Mouse (Mus musculus) kidney, embryonic 14.5 days (tissue): ENCODE results near the gene Irf1. TPM values are rescaled to one million over a fixed set of nuclear protein-coding genes. Genes with fewer than 3 reads are reported as not detected.

Experiments
- ATAC-seq: fragments of 200-750 bp; cut with Nextera tagmentation; 2 replicates; pipeline ENCODE4 v1.8.0; 2017; ENCODE audit warnings: moderate number of reproducible peaks, mild to moderate bottlenecking, moderate TSS enrichment, moderate library complexity; ENCODE audit not compliant: low FRiP score, low TSS enrichment
- H3K27ac ChIP-seq: fragments of 300-500 bp; sonication (generic); 2 replicates; pipeline ENCODE4 v1.5.1; 2014; ENCODE audit warnings: low read depth, mild to moderate bottlenecking, low read length, moderate library complexity, mixed read lengths
- H3K27me3 ChIP-seq: fragments of 300-500 bp; sonication (generic); 2 replicates; pipeline ENCODE4 v1.6.1; 2014; ENCODE audit warnings: mild to moderate bottlenecking, low read length; ENCODE audit not compliant: control insufficient read depth, insufficient read depth
- H3K36me3 ChIP-seq: fragments of 300-500 bp; sonication (generic); 2 replicates; pipeline ENCODE4 v1.6.1; 2014; ENCODE audit warnings: low read length, mixed read lengths; ENCODE audit not compliant: control insufficient read depth, insufficient read depth
- H3K4me1 ChIP-seq: fragments of 300-500 bp; sonication (generic); 2 replicates; pipeline ENCODE4 v1.6.1; 2014; ENCODE audit warnings: low read length, mixed read lengths; ENCODE audit not compliant: control insufficient read depth, insufficient read depth
- H3K4me2 ChIP-seq: fragments of 300-500 bp; sonication (generic); replicated peaks from 2 replicates; pipeline ENCODE4 v1.6.1; 2014; ENCODE audit warnings: low read depth, mild to moderate bottlenecking, low read length
- H3K4me3 ChIP-seq: fragments of 300-500 bp; sonication (generic); 2 replicates; pipeline ENCODE4 v1.5.1; 2014; ENCODE audit warnings: mild to moderate bottlenecking, low read length
- H3K9ac ChIP-seq: fragments of 300-500 bp; sonication (generic); 2 replicates; pipeline ENCODE4 v1.6.1; 2014; ENCODE audit warnings: low read depth, mild to moderate bottlenecking, low read length, moderate library complexity
- H3K9me3 ChIP-seq: fragments of 300-500 bp; sonication (generic); 2 replicates; pipeline ENCODE4 v1.6.1; 2016; ENCODE audit warnings: low read length; ENCODE audit not compliant: control insufficient read depth
- WGBS: fragments of 180-500 bp; shearing (Covaris S2); extraction: QIAGEN DNeasy Blood & Tissue Kit; methylation state at CpG from one replicate; pipeline ENCODE4 v1.1.7; 2014; 5-methylcytosine and 5-hydroxymethylcytosine counted together
- microRNA-seq: library from miRNA; unstranded; fragments of <30 nt; microRNA quantifications from one replicate; pipeline ENCODE4, GENCODE M21; 2016
- polyA plus RNA-seq: library from polyadenylated mRNA; unstranded; fragments of >200 nt; fragmentation: Nextera tagmentation; extraction: Ambion mirVana; gene quantifications from 2 replicates; pipeline ENCODE4 v1.2.1, GENCODE M21; 2014

The Irf1 gene
- polyA plus RNA-seq, 1 experiment from 2014 or later: 13.2 TPM

DNA sequence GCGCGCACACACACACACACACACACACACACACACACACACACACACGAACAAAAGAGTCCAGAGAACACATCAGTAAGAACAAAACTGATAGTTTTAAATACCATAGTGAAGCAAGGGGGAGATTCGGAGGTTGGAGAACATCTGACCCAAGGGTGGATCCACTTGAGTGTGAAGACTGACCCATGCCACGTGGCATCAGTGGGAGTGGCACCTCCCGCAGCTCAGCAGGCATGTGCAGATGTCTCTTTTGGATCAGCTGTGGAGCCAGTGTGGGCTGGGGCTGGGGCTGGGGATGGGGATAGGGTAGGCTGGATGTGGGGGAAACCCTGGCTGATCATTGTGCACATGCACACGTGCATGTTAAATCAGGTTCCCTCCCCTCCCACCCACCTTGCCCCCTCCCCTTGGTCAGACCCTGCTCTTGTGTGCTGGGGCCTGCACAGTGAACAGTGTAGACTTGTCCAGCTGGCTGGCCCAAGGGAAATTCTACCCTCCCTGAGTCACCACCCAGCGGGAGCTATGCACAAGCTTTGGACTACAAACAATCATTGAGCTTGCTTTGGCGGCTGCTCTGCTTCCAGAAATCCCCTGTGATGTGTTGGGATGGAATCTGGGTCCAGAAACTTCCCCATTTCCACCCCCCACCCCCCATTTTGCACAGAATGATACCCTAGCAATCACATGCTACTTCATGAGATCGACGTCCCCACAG, 51.6 kb downstream of the Irf1 start:
- Histone ChIP-seq H3K27ac (no peak overlapping the region), H3K27me3 (no peaks in the 10 kb centered on the region), H3K4me2 (no peak overlapping the region), H3K9ac (no peak overlapping the region), H3K4me1 (no peaks in the 10 kb centered on the region), H3K9me3 (no peaks in the 10 kb centered on the region), H3K36me3 (no peaks in the 10 kb centered on the region), H3K4me3 (no peak overlapping the region)
- WGBS: 76% methylated on average over 11 of the region's 11 CpGs
- ATAC-seq: no peak

DNA sequence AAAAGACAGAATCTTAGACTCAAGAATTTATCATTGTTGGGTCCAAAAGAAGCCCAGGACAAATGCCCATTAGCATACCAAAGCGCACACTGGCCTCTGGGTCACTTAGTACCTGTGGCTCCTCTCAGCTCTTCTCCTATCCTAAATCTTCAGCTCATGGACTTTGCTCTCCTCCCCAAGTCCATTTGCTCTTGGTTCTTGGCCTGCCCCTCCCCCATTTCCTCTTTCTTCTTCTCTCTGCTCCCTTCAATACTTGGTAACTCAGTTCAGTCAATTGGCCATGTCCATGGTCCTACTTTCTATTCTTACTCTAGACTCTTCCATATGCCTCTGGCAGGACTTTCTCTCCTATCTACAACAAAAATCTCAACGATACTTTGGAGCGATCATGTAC, 52.1 kb downstream of the Irf1 start:
- no peak for ATAC-seq
- Histone ChIP-seq H3K4me1 (no peaks in the 10 kb centered on the region), H3K36me3 (no peaks in the 10 kb centered on the region), H3K4me3 (no peak overlapping the region), H3K27ac (no peak overlapping the region), H3K9me3 (no peaks in the 10 kb centered on the region), H3K9ac (no peak overlapping the region), H3K4me2 (no peak overlapping the region), H3K27me3 (no peaks in the 10 kb centered on the region)
- 88% methylated on average over 3 of the region's 3 CpGs for WGBS

GRCm38 (mm10) chr11:53825409-53825808, 55.6 kb downstream of the Irf1 start:
- 80% methylated on average over 4 of the region's 4 CpGs for WGBS
- Histone ChIP-seq H3K4me2 (no peak overlapping the region), H3K9ac (no peak overlapping the region), H3K27ac (no peak overlapping the region), H3K36me3 (no peaks in the 10 kb centered on the region), H3K27me3 (no peaks in the 10 kb centered on the region), H3K9me3 (no peaks in the 10 kb centered on the region), H3K4me3 (no peak overlapping the region), H3K4me1 (no peaks in the 10 kb centered on the region)
- ATAC-seq: no peak

Small RNA genes lying within 50 kb of the gene (microRNA-seq; reads per million reads assigned to microRNA genes)
- not detected for gene Mir7671

Other genes starting within 250 kb of the Irf1 start
- gene Kif3a, start 202.6 kb upstream of the Irf1 start, polyA plus RNA-seq: 65.3 and 71.0 TPM in 2 replicates
- gene Il4, start 151.3 kb upstream of the Irf1 start, polyA plus RNA-seq: 1.3 and 1.5 TPM in 2 replicates
- gene Il13, start 135.3 kb upstream of the Irf1 start, polyA plus RNA-seq: not detected in 2 replicates
- gene Rad50, start 62.7 kb upstream of the Irf1 start, polyA plus RNA-seq: 18.3 and 26.4 TPM in 2 replicates
- gene Il5, start 49.2 kb upstream of the Irf1 start, polyA plus RNA-seq: not detected in 2 replicates
- gene Gm17334, start 3.2 kb downstream of the Irf1 start, polyA plus RNA-seq: 0.44 TPM in 1 of 2 replicates, not detected in the other
- gene Gm12216, start 89.2 kb downstream of the Irf1 start, polyA plus RNA-seq: 1.1 TPM in 2 replicates
- gene Slc22a5, start 121.6 kb downstream of the Irf1 start, polyA plus RNA-seq: 8.6 and 12.9 TPM in 2 replicates
- gene Slc22a21, start 210.3 kb downstream of the Irf1 start, polyA plus RNA-seq: 5.2 and 5.5 TPM in 2 replicates